Mouse (Mus musculus) stomach, postnatal 0 days (tissue): ENCODE data around the gene Arhgap15. TPM values are rescaled to one million over a fixed set of nuclear protein-coding genes. Genes with fewer than 3 reads are reported as not detected.

Experiments
- ATAC-seq: fragments of 200-750 bp; cut with Nextera tagmentation; 2 replicates; pipeline ENCODE4 v1.8.0; 2017; ENCODE audit not compliant: low FRiP score, low TSS enrichment
- DNase-seq: peaks from one replicate; pipeline ENCODE4 v3.0.0-alpha.2; 2016; ENCODE audit warnings: low spot score
- H3K27ac ChIP-seq: fragments of 300-500 bp; sonication (generic); replicated peaks from 2 replicates; pipeline ENCODE4 v1.5.1; 2014; ENCODE audit warnings: mild to moderate bottlenecking, control low read depth
- H3K27me3 ChIP-seq: fragments of 300-500 bp; sonication (generic); 2 replicates; pipeline ENCODE4 v1.6.1; 2014; ENCODE audit warnings: low read length; ENCODE audit not compliant: control insufficient read depth, insufficient read depth
- H3K36me3 ChIP-seq: fragments of 300-500 bp; sonication (generic); 2 replicates; pipeline ENCODE4 v1.6.1; 2014; ENCODE audit warnings: low read length, mixed read lengths; ENCODE audit not compliant: control insufficient read depth, insufficient read depth
- H3K4me1 ChIP-seq: fragments of 300-500 bp; sonication (generic); replicated peaks from 2 replicates; pipeline ENCODE4 v1.6.1; 2014; ENCODE audit warnings: antibody characterized with exemption; ENCODE audit not compliant: control insufficient read depth, insufficient read depth
- H3K4me2 ChIP-seq: fragments of 300-500 bp; sonication (generic); replicated peaks from 2 replicates; pipeline ENCODE4 v1.6.1; 2014; ENCODE audit warnings: low read depth, mild to moderate bottlenecking, control low read depth, moderate library complexity
- H3K4me3 ChIP-seq: fragments of 300-500 bp; sonication (generic); 2 replicates; pipeline ENCODE4 v1.5.1; 2014; ENCODE audit warnings: low read depth, low read length, control low read depth
- H3K9ac ChIP-seq: fragments of 300-500 bp; sonication (generic); 2 replicates; pipeline ENCODE4 v1.6.1; 2014; ENCODE audit warnings: mild to moderate bottlenecking, low read length, control low read depth, mixed read lengths
- H3K9me3 ChIP-seq: fragments of 300-500 bp; sonication (generic); 2 replicates; pipeline ENCODE4 v1.6.1; 2016; ENCODE audit warnings: low read length; ENCODE audit not compliant: control insufficient read depth
- CTCF ChIP-seq: IDR thresholded peaks from 2 replicates; pipeline ENCODE4 v1.5.1; 2016; ENCODE audit warnings: antibody characterized with exemption, low read depth, mild to moderate bottlenecking, moderate library complexity
- EP300 ChIP-seq: optimal IDR thresholded peaks from 2 replicates; pipeline ENCODE3; 2016; ENCODE audit warnings: antibody characterized with exemption
- WGBS: fragments of 180-500 bp; shearing (Covaris S2); extraction: QIAGEN DNeasy Blood & Tissue Kit; methylation state at CpG from one replicate; pipeline ENCODE4 v1.1.7; 2014; 5-methylcytosine and 5-hydroxymethylcytosine counted together
- polyA plus RNA-seq: library from polyadenylated mRNA; unstranded; fragments of >200 nt; fragmentation: Nextera tagmentation; extraction: Ambion mirVana; gene quantifications from 2 replicates; pipeline ENCODE4 v1.2.1, GENCODE M21; 2015

The Arhgap15 gene
- polyA plus RNA-seq, 1 experiment from 2014 or later, result 0.93 TPM

DNA sequence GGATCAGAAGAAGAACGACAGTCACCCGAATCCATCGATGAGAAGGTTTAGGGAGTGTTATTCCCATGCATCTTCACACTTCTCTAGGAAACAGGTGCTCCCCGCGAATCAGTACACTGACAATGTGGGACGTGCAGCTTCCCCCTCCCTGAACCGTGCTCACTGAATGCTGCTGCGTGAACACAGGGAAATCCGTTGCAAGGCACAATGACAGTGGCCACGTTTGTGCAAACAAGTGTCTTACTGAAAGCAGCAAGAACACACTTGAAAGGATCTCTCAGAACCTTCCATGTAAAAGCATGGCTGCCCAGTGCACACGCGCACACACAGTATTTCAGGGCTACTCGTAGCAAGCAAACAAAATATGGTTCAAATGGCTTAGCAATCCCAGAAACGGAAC lies 237.4 kb downstream of the Arhgap15 start:
- no peaks in the 10 kb centered on the region for H3K4me1 ChIP-seq
- no peak overlapping the region for H3K4me2 ChIP-seq
- DNase-seq, result no peak
- H3K9me3 ChIP-seq, result no peaks in the 10 kb centered on the region
- H3K27ac ChIP-seq, result no peak overlapping the region
- no peak overlapping the region for H3K4me3 ChIP-seq
- ATAC-seq, result no peak
- H3K27me3 ChIP-seq, result no peaks in the 10 kb centered on the region
- no peak for TF ChIP-seq CTCF
- no peak for TF ChIP-seq EP300
- WGBS, result 81% methylated on average over 14 of the region's 14 CpGs
- H3K9ac ChIP-seq, result no peak overlapping the region
- H3K36me3 ChIP-seq, result no peaks in the 10 kb centered on the region

DNA sequence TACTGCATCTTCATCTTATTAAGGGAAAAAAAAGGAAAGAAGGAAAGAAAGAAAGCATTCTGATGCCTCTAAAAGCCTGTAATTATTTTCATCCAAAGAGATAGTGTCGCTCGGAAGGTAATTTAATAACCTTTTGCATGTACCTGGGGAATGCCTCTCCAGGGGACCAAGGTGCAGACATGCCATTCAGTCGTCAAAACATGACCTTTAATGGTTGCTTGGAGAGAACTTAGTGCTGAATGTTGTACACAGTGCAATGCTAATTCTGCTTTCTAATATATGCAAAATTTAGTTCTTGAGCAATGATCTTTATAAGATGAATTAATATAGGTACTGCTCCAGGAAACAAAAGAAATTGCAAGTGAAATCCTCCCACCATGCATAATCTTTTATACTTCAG lies 239.3 kb downstream of the Arhgap15 start:
- H3K4me3 ChIP-seq, result no peak overlapping the region
- WGBS, result 82% methylated on average over 3 of the region's 3 CpGs
- H3K27ac ChIP-seq, result no peak overlapping the region
- no peak overlapping the region for H3K4me2 ChIP-seq
- H3K4me1 ChIP-seq, result no peaks in the 10 kb centered on the region
- DNase-seq, result no peak
- TF ChIP-seq EP300 (no peak), CTCF (no peak)
- no peak for ATAC-seq
- no peaks in the 10 kb centered on the region for H3K36me3 ChIP-seq
- H3K27me3 ChIP-seq, result no peaks in the 10 kb centered on the region
- no peak overlapping the region for H3K9ac ChIP-seq
- H3K9me3 ChIP-seq, result no peaks in the 10 kb centered on the region

- Histone ChIP-seq H3K9me3 (no peaks in the 10 kb centered on the region), H3K27me3 (no peaks in the 10 kb centered on the region), H3K36me3 (no peaks in the 10 kb centered on the region), H3K9ac (no peak overlapping the region), H3K4me2 (no peak overlapping the region), H3K4me1 (no peaks in the 10 kb centered on the region), H3K4me3 (no peak overlapping the region), H3K27ac (no peak overlapping the region)
- TF ChIP-seq EP300 (no peak), CTCF (no peak)
- DNase-seq (no peak), ATAC-seq (no peak)
- WGBS, result 57% methylated on average over 5 of the region's 5 CpGs
These were observed 241.2 kb downstream of the Arhgap15 start for GRCm38 (mm10) chr2:43989850-43990249.

DNA sequence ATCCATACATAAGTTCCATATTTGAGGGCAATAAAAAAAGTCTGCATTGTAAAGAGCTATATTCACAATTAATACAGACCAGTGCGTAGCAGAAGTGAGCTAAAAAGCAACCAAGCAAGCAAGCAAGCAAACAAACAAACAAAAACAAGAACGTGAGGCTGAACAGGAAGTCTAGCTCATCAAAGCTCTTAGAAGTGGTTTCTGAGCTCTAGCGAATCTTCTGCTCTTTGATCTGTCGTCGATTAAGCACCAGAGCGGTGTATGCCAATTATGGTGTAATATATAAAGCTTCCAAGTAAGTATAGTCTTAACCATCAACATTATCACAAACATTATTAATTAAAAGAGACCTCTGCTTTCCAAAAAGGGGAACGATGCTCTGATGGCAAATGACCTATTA lies 243.9 kb downstream of the Arhgap15 start:
- Histone ChIP-seq H3K27me3 (no peaks in the 10 kb centered on the region), H3K4me1 (no peaks in the 10 kb centered on the region), H3K4me3 (no peak overlapping the region), H3K36me3 (no peaks in the 10 kb centered on the region), H3K4me2 (no peak overlapping the region), H3K27ac (no peak overlapping the region), H3K9ac (no peak overlapping the region), H3K9me3 (no peaks in the 10 kb centered on the region)
- ATAC-seq (no peak), DNase-seq (no peak)
- 84% methylated on average over 7 of the region's 7 CpGs for WGBS
- TF ChIP-seq EP300 (no peak), CTCF (no peak)

DNA sequence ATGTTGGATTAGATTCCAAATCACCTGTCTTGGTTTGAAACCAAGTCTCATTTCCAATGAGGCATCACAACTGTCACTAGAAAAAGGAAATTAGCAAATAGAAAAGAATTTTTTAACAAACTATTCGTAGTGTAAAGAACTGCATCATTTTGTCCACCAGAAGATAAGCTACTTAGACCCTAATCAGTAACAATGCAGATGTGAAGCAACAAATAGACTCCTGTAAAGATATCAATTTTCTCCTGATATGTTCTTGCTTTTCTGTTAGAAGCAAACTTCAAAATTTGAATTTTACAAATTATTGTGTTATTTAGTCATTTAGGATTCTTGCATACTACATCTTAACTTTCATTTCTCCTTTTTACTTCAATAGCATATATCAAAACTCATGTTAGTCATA lies 253.8 kb downstream of the Arhgap15 start:
- Histone ChIP-seq H3K4me2 (no peak overlapping the region), H3K9ac (no peak overlapping the region), H3K27ac (no peak overlapping the region), H3K36me3 (no peaks in the 10 kb centered on the region), H3K9me3 (no peaks in the 10 kb centered on the region), H3K27me3 (no peaks in the 10 kb centered on the region), H3K4me1 (no peaks in the 10 kb centered on the region), H3K4me3 (no peak overlapping the region)
- TF ChIP-seq EP300 (no peak), CTCF (no peak)
- WGBS, result 77% methylated on average over 1 of the region's 1 CpGs
- ATAC-seq (no peak), DNase-seq (no peak)

DNA sequence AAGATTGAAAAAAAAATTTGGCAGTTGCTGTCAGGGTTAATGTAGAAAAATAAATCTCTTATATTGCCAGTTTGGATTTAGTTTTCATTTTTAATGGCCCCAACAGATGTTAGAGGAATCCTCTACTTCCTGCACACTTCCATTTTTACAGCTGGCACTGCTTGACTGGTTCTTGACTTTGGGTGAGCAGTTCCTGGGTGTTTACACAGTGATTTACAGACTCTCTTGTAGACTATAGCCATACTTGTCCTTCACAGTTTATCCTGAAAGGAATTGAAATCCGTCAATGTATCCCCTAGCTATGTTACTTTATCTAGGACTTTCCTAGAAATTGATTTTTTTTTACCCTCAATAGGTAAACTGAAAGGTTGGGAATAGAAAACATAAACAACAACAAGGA lies 261.6 kb downstream of the Arhgap15 start:
- 56% methylated on average over 1 of the region's 1 CpGs for WGBS
- Histone ChIP-seq H3K27me3 (no peaks in the 10 kb centered on the region), H3K36me3 (no peaks in the 10 kb centered on the region), H3K27ac (no peak overlapping the region), H3K4me2 (no peak overlapping the region), H3K4me1 (no peaks in the 10 kb centered on the region), H3K9me3 (no peaks in the 10 kb centered on the region), H3K4me3 (no peak overlapping the region), H3K9ac (no peak overlapping the region)
- TF ChIP-seq CTCF (no peak), EP300 (no peak)
- no peak for ATAC-seq
- DNase-seq, result no peak
